Mouse (Mus musculus) CH12.LX (cell line): ENCODE measurements around the gene Fpgs. TPM values are rescaled to one million over a fixed set of nuclear protein-coding genes. Genes with fewer than 3 reads are reported as not detected.

Experiments used
- DNase-seq: peaks from one replicate; pipeline ENCODE4 v3.0.0-alpha.2; 2013; ENCODE audit errors: extremely low read depth
- H3K27ac ChIP-seq: 2 replicates; pipeline ENCODE4 v1.5.1; 2012; ENCODE audit warnings: low read depth, mild to moderate bottlenecking, control low read depth, moderate library complexity; ENCODE audit not compliant: insufficient read depth
- H3K27me3 ChIP-seq: replicated peaks from 2 replicates; pipeline ENCODE3; 2012; ENCODE audit warnings: inconsistent platforms
- H3K36me3 ChIP-seq, 2 experiments: replicated peaks in 1 of 2; 2 replicates each; pipeline versions ENCODE3 to v1.6.1; 2012; ENCODE audit warnings: inconsistent platforms in 1 of 2, low read length in 1 of 2, mild to moderate bottlenecking in 1 of 2, mixed read lengths in 1 of 2, moderate library complexity in 1 of 2; ENCODE audit not compliant: control insufficient read depth in 1 of 2, insufficient read depth in 1 of 2
- H3K4me1 ChIP-seq, 2 experiments: 2 replicates each; pipeline ENCODE4 v1.6.1; 2012; ENCODE audit warnings: inconsistent platforms in 1 of 2, moderate library complexity in 1 of 2; ENCODE audit not compliant: insufficient read depth in 2 of 2, control insufficient read depth in 1 of 2
- H3K4me2 ChIP-seq: 2 replicates; pipeline ENCODE4 v1.6.1; 2012; ENCODE audit warnings: low read depth, mild to moderate bottlenecking, control low read depth; ENCODE audit not compliant: poor library complexity, insufficient read depth, severe bottlenecking
- H3K4me3 ChIP-seq, 3 experiments: fragments of 150-350 bp in 1 of 3; sonication (generic) in 1 of 3; replicated peaks in 1 of 3; 2 replicates each; pipeline versions ENCODE3 to v1.5.1; 2011 to 2012; ENCODE audit warnings: low read depth in 2 of 3, low read length in 2 of 3, mild to moderate bottlenecking in 2 of 3, moderate library complexity in 2 of 3, control low read depth in 1 of 3, improper control_type of control experiment in 1 of 3, inconsistent platforms in 1 of 3, mixed read lengths in 1 of 3; ENCODE audit not compliant: poor library complexity in 1 of 3
- H3K79me2 ChIP-seq: replicated peaks from 2 replicates; pipeline ENCODE4 v1.6.1; 2012; ENCODE audit warnings: mild to moderate bottlenecking, moderate library complexity; ENCODE audit not compliant: control insufficient read depth, poor library complexity, insufficient read depth, severe bottlenecking; ENCODE audit errors: extremely low read depth
- H3K9ac ChIP-seq: 2 replicates; pipeline ENCODE4 v1.6.1; 2012; ENCODE audit warnings: low read depth, mild to moderate bottlenecking, control low read depth, moderate library complexity; ENCODE audit not compliant: insufficient read depth
- H3K9me3 ChIP-seq: replicated peaks from 2 replicates; pipeline ENCODE3; 2012; ENCODE audit warnings: low read length, inconsistent platforms, mixed read lengths
- BHLHE40 ChIP-seq: IDR thresholded peaks from 2 replicates; pipeline ENCODE4 v1.6.1; 2011; ENCODE audit warnings: mild to moderate bottlenecking, low read depth, low read length, improper control_type of control experiment
- CHD1 ChIP-seq: IDR thresholded peaks from 2 replicates; pipeline ENCODE4 v1.6.1; 2012; ENCODE audit warnings: low read depth, low read length, improper control_type of control experiment, inconsistent platforms
- CHD2 ChIP-seq: IDR thresholded peaks from 2 replicates; pipeline ENCODE4 v1.6.1; 2011; ENCODE audit warnings: low read length, improper control_type of control experiment
- ELF1 ChIP-seq: IDR thresholded peaks from 2 replicates; pipeline ENCODE4 v1.6.1; 2014; ENCODE audit warnings: low read depth, mild to moderate bottlenecking, inconsistent platforms, low read length, improper control_type of control experiment
- EP300 ChIP-seq: IDR thresholded peaks from 2 replicates; pipeline ENCODE4 v1.6.1; 2011; ENCODE audit warnings: low read length, improper control_type of control experiment
- GABPA ChIP-seq: IDR thresholded peaks from 2 replicates; pipeline ENCODE4 v1.6.1; 2012; ENCODE audit warnings: low read depth, low read length, improper control_type of control experiment, inconsistent platforms; ENCODE audit not compliant: insufficient replicate concordance
- HCFC1 ChIP-seq: IDR thresholded peaks from 2 replicates; pipeline ENCODE4 v1.6.1; 2012; ENCODE audit warnings: low read depth, mild to moderate bottlenecking, inconsistent platforms, low read length, improper control_type of control experiment
- IRF4 ChIP-seq: IDR thresholded peaks from 2 replicates; pipeline ENCODE4 v1.6.1; 2014; ENCODE audit warnings: low read depth, mild to moderate bottlenecking, inconsistent platforms, low read length, improper control_type of control experiment
- JUN ChIP-seq: IDR thresholded peaks from 2 replicates; pipeline ENCODE4 v1.6.1; 2011; ENCODE audit warnings: low read depth, mild to moderate bottlenecking, low read length, improper control_type of control experiment, moderate library complexity; ENCODE audit not compliant: insufficient read depth
- JUND ChIP-seq: conservative IDR thresholded peaks from 2 replicates; pipeline ENCODE4 v1.6.1; 2011; ENCODE audit warnings: low read depth, low read length, improper control_type of control experiment
- MAX ChIP-seq: IDR thresholded peaks from 2 replicates; pipeline ENCODE4 v1.6.1; 2011; ENCODE audit warnings: low read length, improper control_type of control experiment
- MAZ ChIP-seq: IDR thresholded peaks from 2 replicates; pipeline ENCODE4 v1.6.1; 2012; ENCODE audit warnings: low read depth, mild to moderate bottlenecking, inconsistent platforms, low read length, improper control_type of control experiment, moderate library complexity
- MEF2A ChIP-seq: IDR thresholded peaks from 2 replicates; pipeline ENCODE4 v1.6.1; 2014; ENCODE audit warnings: low read depth, mild to moderate bottlenecking, inconsistent platforms, low read length, improper control_type of control experiment, borderline replicate concordance
- MXI1 ChIP-seq: IDR thresholded peaks from 2 replicates; pipeline ENCODE4 v1.6.1; 2011; ENCODE audit warnings: mild to moderate bottlenecking, low read depth, low read length, improper control_type of control experiment
- MYC ChIP-seq: IDR thresholded peaks from 2 replicates; pipeline ENCODE4 v1.6.1; 2011; ENCODE audit warnings: low read depth, mild to moderate bottlenecking, improper control_type of control experiment, low read length
- NELFE ChIP-seq: IDR thresholded peaks from 2 replicates; pipeline ENCODE4 v1.6.1; 2011; ENCODE audit warnings: low read depth, low read length, improper control_type of control experiment
- NRF1 ChIP-seq: IDR thresholded peaks from 2 replicates; pipeline ENCODE4 v1.6.1; 2014; ENCODE audit warnings: low read depth, mild to moderate bottlenecking, inconsistent platforms, low read length, improper control_type of control experiment, moderate library complexity
- POLR2A ChIP-seq: IDR thresholded peaks from 2 replicates; pipeline ENCODE4 v1.6.1; 2011; ENCODE audit warnings: low read depth, mild to moderate bottlenecking, improper control_type of control experiment, low read length
- RAD21 ChIP-seq: IDR thresholded peaks from 2 replicates; pipeline ENCODE4 v1.6.1; 2011; ENCODE audit warnings: low read depth, mild to moderate bottlenecking, low read length, improper control_type of control experiment, moderate library complexity
- SIN3A ChIP-seq: IDR thresholded peaks from 2 replicates; pipeline ENCODE4 v1.6.1; 2012; ENCODE audit warnings: low read length, improper control_type of control experiment, inconsistent platforms
- SMC3 ChIP-seq: IDR thresholded peaks from 2 replicates; pipeline ENCODE4 v1.6.1; 2011; ENCODE audit warnings: low read depth, low read length, improper control_type of control experiment
- USF1 ChIP-seq: IDR thresholded peaks from 2 replicates; pipeline ENCODE4 v1.6.1; 2014; ENCODE audit warnings: low read depth, mild to moderate bottlenecking, inconsistent platforms, low read length, improper control_type of control experiment
- USF2 ChIP-seq: conservative IDR thresholded peaks from 2 replicates; pipeline ENCODE4 v1.6.1; 2011; ENCODE audit warnings: low read depth, low read length, improper control_type of control experiment
- ZKSCAN1 ChIP-seq: IDR thresholded peaks from 2 replicates; pipeline ENCODE4 v1.6.1; 2012; ENCODE audit warnings: low read depth, inconsistent platforms, low read length, improper control_type of control experiment, borderline replicate concordance
- dilution Hi-C: fragments of 300-500 bp; cut with MboI; formaldehyde crosslinking; loops from 2 replicates; pipeline ENCODE4 v1.14.3; 2020; ENCODE audit warnings: low sequenced_read_pairs; ENCODE audit not compliant: extremely low pct_unique_long_range_greater_than_20kb, extremely low pct_ligation_motif_present
- in situ Hi-C: fragments of 300-500 bp; cut with MboI; formaldehyde crosslinking; loops from 3 replicates; pipeline ENCODE4 v1.14.3; 2019; ENCODE audit warnings: low sequenced_read_pairs, low pct_ligation_motif_present, low pct_unique_long_range_greater_than_20kb, mixed read lengths
- polyA plus RNA-seq: library from polyadenylated mRNA; unstranded; fragments of >175 nt; gene quantifications from 2 replicates; pipeline ENCODE4 v1.2.1, GENCODE M21; 2012; ENCODE audit warnings: low read depth; ENCODE audit not compliant: insufficient read length
- total RNA-seq, 2 experiments: library from RNA; depleted of rRNA; stranded (reverse); fragments of 300-350 nt in 1 of 2; fragments of >200 nt in 1 of 2; gene quantifications; 2 replicates each; pipeline ENCODE4 v1.2.3; 2012 to 2014

Fpgs gene
- total and polyA plus RNA-seq, 3 experiments: 31.8 to 59.2 (median 41.8) TPM

DNA sequence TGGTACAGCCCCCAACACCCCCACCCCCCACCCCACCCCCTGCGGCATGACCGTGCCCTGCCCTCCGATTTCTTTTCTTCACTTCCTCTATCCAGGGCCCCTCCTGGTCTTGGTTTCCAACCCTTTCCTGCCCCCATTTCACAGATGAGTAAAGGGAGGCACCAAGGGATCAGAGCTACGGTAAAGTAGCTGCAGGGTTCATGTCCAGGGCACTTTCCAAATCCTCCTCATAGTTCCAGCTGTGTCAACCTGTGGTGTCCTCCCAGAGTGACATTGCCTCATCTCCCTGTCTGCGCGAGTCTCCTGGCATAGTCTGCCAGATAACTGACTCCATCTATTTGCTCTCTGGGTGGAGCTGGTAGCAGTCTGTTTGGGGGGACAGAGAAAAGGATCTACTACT, 38.1 kb downstream of the Fpgs start:
- Histone ChIP-seq H3K9me3 (no peaks in the 10 kb centered on the region), H3K27ac (peak overlapping the region; percentile 35; the same call in 1 of the 2 replicates), H3K4me2 (peak overlapping the region; percentile 4; the same call in 1 of the 2 replicates), H3K4me3 (peak overlapping the region in 1 of 3 experiments; percentile 23), H3K79me2 (no peaks in the 10 kb centered on the region), H3K36me3 (no peaks in the 10 kb centered on the region), H3K9ac (0 out of 2 replicates have a peak overlapping the region, but pooled peaks have one; percentile 2), H3K4me1 (peaks cover 20 to 47% of the 10 kb centered on the region in 2 experiments), H3K27me3 (no peaks in the 10 kb centered on the region)
- peak; percentile 62 for DNase-seq
- TF ChIP-seq ELF1 (no peak), SMC3 (no peak), CHD1 (no peak), MAZ (no peak), USF2 (no peak), CHD2 (peak; percentile 43; the same call in 1 of the 2 replicates), SIN3A (0 out of 2 replicates have a peak, but pooled peaks have one; percentile 33), NELFE (0 out of 2 replicates have a peak, but pooled peaks have one; percentile 6), RAD21 (no peak), ZKSCAN1 (no peak), GABPA (no peak), MAX (no peak), HCFC1 (no peak), IRF4 (no peak), MXI1 (0 out of 2 replicates have a peak, but pooled peaks have one; percentile 28), JUN (no peak), BHLHE40 (no peak), JUND (no peak), USF1 (no peak), POLR2A (no peak), EP300 (no peak), NRF1 (no peak), MYC (no peak), MEF2A (no peak)
- dilution Hi-C loops: no loop called here
- in situ Hi-C loops: no loop called here
